Mouse (Mus musculus) thymus, adult 18-20 months (tissue): Measurements from ENCODE around the gene Zc3h13.

Experiments used
- DNase-seq, 2 experiments: peaks; one replicate each; pipeline ENCODE4 v3.0.0; 2022; ENCODE audit warnings: mixed read lengths in 2 of 2

The Zc3h13 gene

DNA sequence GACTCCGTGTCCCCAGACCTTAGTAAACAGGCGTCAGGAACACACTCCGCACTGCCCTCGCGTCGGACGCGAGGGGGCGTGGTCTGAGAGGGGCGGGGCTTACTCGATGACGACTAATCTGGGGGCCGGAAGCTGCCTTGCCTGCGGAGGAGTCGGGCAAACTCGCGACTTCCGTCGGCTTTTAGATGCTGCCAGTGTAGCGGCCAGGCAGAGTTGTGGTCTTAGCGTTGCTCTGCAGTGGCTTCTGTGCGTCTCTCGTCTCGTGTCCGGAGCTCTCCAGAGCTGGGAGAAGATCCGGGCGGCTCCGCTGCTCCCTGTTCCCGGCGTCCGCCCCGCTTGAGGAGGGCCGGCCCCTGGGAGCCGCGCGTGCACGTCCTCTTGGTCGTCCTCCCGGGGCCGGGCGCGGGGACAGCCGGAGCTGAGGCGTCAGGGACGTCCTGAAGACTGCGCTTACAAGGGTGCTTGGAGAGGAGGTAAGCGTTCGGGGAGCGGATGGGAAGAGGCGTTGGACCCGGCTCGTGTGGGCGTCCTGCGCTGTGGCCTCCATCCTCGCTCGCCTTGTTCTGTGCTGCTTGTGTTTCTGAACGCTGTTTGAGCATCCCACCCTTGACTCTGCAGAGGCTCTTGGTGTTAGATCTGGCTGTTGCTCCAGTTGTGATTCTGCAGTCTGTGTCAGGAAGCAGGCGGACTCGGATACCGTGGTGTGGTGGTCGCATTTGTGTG lies at the start of gene Zc3h13:
Zc3h13 (plus strand) TSS at position 181 of the 723 bp plus-strand sequence.
- peak; percentile 87 to 91 for DNase-seq

GRCm38 (mm10) chr14:75235552-75235951 lies 48.6 kb upstream of the Zc3h13 start:
- DNase-seq: no peak

DNA sequence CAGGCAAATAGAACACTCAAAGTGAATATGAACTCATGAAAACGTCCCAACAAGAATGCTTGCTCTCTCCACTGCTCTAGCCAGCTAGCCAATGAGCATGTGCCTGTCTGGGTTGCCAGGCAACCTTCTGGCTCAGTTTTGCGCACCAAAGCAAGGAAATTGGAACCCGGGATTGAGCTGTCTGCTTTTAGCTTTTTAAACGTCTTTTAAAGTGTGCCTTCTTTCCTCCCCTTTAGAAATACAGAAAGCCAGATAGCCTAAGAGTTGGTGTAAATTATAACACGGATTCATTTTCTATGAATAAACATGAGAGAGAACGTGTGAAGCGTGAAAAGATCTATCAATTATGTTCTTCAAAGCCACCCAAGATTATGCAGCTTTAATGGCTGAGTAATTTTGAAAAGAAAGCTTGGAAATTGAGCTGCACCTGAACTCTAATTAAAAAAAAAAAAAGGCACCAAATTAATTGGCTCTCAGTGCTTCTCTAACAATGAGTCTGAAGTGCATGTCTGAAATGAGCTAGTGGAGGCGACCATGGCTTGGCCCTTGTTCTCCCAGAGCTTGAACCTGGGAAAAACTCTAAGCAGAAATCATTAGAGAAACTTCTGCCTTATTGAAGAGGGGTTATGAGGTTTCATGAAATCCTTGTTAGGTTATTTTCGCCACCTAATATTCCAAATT lies 48.1 kb upstream of the Zc3h13 start:
- DNase-seq: no peak

DNA sequence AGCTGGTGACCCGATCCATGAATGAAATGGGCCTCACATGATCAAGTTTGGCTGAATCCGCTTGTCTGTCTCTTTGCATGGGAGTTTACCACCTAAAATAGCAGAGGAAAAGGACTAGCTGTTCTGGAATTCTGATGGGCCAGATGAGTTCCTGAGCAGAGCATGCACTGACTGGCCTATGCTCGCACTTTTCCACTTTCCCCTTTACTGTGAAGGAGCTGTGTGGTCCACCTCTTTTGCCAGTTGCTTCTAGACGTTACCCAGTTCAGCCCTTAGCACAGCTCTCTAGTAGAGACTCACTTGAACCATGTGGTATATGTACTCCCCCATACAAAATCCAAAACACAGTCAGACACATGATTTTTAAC lies 47.6 kb upstream of the Zc3h13 start:
- no peak for DNase-seq

GRCm38 (mm10) chr14:75237096-75237495 lies 47.1 kb upstream of the Zc3h13 start:
- no peak for DNase-seq

DNA sequence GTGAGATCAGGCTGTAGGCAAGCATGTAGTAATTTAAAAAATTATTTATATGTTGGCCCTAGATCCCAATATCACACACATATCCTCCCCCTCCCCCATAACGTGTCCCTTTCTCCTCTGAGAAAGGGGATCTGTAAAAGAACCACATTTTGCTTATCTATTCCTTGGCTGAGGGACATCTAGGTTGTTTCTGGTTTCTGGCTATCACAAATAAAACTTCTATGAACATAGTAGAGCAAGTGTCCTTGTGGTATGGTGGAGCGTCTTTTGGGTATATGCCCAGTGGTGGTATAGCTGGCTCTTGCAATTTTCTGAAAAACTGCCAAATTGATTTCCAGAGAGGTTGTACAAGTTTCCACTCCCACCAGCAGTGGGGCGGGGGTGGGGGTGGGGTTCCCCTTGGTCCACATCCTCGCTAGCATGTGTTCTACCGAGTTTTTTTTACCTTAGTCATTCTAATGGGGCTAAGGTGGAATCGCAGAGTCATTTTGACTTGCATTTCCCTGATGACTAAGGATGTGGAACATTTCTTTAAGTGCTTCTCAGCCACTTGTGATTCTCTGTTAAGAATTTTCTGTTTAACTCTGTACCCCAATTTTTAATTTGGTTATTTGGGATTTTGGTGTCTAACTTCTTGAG lies 46.0 kb upstream of the Zc3h13 start:
- no peak for DNase-seq

- DNase-seq: no peak
Measured at GRCm38 (mm10) chr14:75242087-75242486, 42.1 kb upstream of the Zc3h13 start, which contains the start of gene Cpb2. Gene Cpb2 (plus strand): TSS chr14:75242287.

GRCm38 (mm10) chr14:75246024-75247000 lies 37.9 kb upstream of the Zc3h13 start:
- DNase-seq: no peak

DNA sequence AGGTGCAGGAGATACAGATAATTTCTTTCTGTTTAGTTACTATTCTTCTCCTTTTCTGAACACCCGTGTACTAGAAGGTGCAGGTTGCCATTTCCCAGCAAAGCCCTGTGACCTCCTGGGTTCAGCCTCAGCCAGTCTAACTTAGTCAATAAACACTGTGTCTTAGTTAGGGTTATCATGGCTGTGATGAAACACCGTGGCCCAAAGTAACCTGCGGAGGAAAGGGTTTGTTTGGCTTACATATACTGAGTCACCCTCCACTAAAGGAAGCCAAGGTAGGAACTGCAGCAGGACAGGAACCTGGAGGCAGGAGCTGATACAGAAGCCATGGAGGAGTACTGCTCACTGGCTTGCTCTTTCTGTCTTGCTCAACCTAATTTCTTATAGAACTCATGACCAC lies 33.7 kb upstream of the Zc3h13 start:
- DNase-seq: no peak

- DNase-seq: no peak
Measured at GRCm38 (mm10) chr14:75256521-75256920, 27.7 kb upstream of the Zc3h13 start.

DNA sequence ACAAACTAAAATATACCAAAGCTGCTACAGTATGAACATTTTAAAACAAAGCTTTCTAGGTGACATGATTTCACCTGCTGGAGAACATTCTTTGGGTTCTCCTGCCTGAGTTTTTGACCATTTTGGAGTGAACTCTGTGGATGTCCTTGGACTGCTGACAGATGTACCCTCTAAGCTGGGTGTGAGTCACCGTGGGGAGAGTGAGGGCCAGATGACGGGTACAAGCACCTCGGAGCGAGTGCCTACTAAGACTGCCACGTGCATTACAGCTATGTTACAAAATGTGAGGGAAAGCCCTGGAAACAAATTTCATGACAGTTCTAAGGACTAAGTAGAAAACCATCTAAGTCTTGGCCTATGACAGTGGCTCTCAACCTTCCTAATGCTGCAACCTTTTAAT lies 14.6 kb upstream of the Zc3h13 start:
- no peak for DNase-seq

DNA sequence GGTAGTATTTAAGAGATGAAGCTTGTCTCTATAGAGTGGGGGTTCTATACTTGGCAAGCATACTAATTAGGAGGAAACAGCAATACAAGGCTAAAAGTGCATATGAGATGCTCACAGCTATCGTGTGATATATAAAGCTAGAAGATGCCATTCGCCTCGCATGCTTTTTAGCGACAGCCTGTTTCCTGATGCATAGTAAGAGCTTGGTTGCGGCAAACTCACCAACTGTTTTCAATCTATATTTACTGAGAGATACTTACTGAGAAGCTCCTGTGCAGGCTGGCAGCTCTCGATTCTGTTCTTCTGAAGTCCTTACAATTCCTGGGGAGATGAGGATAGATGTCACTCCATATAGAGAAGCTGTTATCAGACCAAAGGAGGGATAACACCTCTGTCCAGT lies 4.5 kb upstream of the Zc3h13 start:
- no peak for DNase-seq

DNA sequence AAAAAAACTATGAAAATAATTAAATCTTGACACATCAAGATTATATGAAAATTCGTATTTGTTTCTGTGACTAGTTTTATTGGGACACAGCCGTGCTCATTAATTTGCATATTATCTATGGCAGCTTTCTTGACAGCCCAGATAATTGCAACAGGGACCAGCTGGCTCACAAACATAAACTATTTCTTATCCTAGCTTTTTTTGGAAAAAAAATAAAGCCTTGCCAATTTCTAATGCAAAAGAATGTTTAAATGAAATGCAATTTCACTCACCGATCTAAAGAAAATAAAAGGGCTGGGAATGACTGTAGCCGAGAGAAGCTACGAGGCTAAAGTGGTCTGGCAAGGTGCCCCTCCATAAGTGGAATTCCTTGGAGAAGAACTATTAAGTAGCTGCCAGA lies 3.8 kb upstream of the Zc3h13 start:
- DNase-seq: no peak

- no peak for DNase-seq
Measured at GRCm38 (mm10) chr14:75283609-75284192, 472 bp upstream of the Zc3h13 start.

- DNase-seq: no peak
Measured at GRCm38 (mm10) chr14:75301081-75301480, 16.9 kb downstream of the Zc3h13 start.

DNA sequence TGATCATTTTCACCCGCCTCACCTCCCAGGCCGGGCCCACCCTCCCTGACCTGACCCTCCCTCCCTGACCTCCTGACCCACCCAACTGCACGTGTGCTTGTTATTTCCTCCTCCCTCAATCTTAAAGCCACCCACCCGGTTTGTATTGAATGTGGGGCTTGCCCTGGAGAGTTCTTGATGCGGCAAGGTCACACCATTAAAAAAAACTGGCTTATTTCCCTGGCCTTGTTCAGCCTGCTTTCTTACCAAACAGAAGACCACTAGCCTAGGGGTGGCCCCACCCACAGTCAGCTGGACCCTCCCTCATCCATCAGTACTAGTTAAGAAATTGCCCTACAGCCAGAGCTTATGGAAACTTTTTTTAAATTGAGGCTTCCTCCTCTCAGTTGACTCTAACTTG lies 19.6 kb downstream of the Zc3h13 start:
- DNase-seq: no peak

GRCm38 (mm10) chr14:75307855-75308254 lies 23.7 kb downstream of the Zc3h13 start:
- no peak for DNase-seq

DNA sequence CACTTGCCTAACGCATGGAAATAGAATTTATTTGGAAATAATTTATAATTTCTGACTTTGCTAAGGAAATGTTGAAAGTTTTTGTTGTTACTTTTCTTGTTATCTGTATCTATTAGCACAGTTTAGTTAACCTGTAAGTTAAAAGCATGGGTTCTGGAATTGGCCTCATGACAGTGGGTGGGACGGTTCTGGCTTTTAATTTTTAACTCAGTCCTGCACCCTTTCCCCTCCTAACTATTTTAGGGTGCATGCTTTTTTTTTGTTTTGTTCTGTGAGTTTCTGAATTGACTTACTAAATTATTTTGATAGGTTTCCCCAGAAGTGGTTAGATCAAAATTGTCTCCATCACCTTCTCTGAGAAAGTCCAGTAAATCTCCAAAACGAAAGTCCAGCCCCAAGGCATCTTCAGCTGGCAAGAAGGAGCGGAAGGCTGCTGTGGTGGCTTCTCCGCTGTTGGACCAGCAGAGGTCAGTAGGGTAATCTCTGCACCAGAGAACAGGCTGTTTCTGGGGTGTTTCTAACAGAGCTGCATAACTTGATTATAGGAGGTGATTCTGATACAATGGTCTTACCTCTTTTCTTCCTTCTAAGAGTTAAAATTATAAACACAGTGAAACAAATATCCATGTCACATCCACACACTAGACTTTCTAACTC lies 25.3 kb downstream of the Zc3h13 start:
- DNase-seq: no peak

GRCm38 (mm10) chr14:75314484-75314883 lies 30.3 kb downstream of the Zc3h13 start:
- DNase-seq: no peak

DNA sequence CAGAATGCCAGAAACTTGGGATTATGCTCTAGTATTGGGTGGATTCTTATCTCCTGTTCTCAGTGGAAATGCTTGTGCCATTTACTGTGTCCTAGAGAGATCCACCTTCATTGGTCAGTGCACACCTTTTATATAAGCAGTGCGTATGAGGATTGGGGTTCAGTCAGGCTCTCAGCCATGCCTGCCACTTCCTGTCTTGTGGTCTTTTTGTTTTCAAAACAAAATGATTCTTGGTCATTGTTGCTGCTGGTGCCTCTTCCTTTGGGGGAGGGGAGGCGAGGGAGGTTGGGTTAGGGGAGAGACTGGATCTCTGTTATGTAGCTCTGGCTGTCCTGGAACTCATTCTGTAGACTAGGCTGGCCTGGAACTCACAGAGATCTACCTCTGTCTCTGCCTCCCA lies 34.6 kb downstream of the Zc3h13 start:
- no peak for DNase-seq

- no peak for DNase-seq
Measured at GRCm38 (mm10) chr14:75320269-75320668, 36.1 kb downstream of the Zc3h13 start.

- DNase-seq: no peak
Measured at GRCm38 (mm10) chr14:75323354-75323753, 39.2 kb downstream of the Zc3h13 start.
